Mouse (Mus musculus): ENCODE data around the gene Cpsf3.

The Cpsf3 gene

DNA sequence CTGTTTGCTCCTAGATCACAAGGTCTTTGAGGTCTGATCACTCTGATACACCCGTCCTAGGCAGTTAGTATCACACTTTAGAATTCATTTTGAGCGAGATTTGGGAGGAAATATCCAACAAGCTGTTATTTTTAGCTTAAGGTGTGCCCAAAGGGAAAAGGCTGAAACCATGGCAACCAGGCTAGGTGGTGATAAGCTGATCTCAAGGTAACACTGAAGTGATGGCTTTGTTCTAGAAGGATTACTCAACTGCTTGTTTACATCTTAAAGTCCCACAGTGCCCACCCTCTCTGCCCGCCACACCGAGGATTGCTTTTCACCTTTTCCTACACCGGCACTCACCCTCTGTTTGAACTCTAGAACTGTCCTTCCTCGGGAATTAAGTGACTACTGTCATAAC is 4.5 kb downstream of the Cpsf3 start:
- DNase-seq (ENCODE audit: low read depth, low spot score) = no peak

DNA sequence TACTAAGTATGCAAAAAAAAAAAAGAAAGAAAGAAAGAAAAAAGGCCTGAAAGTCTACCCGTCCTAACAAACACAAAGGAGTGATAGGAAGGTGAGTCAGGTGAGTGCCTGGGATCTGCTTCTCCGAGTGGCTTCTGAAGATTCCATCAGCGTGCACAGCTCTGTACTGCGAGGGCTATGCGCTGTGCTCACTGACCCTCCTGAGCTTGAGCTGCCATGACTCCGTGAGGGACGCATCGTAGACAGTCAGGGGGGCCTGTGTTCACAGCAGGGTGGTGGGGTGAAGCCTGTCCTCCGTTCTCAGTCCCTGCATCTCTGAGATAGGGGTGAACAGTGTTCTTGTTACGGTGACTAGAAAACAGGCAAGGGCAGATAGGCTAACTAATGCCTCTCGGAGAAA is 13.7 kb downstream of the Cpsf3 start:
- DNase-seq (ENCODE audit: low read depth, low spot score) = no peak

DNA sequence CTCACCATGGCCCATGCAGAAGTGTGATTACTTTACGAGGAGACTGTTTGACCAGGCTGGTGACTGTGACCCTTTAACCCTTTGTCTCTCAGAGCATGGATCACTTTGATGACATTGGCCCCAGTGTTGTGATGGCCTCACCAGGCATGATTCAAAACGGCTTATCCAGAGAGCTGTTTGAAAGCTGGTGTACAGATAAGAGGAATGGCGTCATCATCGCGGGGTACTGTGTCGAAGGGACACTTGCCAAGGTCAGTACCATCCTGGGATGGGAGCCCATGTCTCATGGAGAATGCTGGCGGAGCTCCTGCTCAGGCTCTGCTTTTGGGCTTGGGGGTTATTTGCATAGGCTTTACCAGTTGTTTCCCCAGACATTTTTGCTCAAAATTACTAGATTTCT is 16.1 kb downstream of the Cpsf3 start:
- DNase-seq (ENCODE audit: low read depth, low spot score) = no peak

DNA sequence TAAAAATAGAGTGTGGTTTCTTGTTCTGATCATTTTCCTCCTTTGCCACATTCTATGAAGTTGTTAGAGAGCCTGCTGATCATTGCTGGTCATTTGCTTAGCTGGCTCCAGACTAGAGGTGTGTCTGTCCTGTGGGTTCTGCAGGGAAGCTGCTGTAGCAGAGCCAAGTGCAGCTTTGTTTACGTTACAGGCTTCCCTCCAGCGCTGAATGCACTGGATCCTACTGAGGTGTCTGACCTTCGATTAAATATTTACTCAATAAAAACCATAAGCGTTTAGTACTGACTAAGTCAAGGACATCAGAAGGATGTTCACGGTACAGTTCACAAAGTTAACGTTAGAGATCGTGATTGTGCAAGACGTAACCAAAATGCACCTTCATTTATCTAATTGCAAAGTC is 16.7 kb downstream of the Cpsf3 start:
- DNase-seq (ENCODE audit: low read depth, low spot score) = no peak

DNA sequence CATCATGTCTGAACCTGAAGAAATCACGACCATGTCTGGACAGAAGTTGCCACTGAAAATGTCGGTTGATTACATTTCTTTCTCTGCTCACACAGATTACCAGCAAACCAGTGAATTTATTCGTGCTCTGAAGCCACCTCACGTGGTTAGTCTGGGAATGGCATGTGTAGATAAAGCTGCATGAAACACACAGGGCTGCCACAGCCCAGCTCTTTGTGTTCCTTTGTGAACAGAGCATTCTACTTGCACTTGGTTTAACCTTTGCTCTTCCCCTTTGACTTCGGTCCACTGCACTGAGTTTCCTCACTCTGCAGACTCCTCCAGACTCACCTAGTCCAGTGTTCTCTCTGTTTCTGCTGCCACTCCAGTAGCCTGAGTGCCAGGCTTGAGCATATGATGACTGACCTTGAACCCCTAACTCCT is 17.2 kb downstream of the Cpsf3 start:
- DNase-seq (ENCODE audit: low read depth, low spot score) = no peak

DNA sequence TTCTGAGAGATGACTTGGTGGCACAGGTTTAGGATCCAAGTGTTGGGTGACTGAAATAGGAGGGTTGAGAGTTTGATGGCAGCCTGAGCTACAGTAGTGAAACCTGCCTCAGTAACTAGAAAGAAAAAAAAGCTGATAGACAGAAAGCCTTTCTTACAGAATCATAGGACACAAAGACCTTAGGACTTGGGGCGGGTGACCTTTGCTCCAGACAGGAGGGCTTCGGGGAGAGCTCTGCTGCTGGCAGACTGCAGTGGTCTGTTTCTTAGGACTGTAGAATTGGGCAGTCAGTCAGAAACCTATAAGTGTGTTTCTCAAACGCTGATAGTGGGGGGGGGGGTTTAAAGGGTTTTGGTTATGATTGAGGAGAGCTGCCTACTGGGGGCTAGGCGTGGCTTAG is 20.6 kb downstream of the Cpsf3 start:
- no peak for DNase-seq (ENCODE audit: low read depth, low spot score)

DNA sequence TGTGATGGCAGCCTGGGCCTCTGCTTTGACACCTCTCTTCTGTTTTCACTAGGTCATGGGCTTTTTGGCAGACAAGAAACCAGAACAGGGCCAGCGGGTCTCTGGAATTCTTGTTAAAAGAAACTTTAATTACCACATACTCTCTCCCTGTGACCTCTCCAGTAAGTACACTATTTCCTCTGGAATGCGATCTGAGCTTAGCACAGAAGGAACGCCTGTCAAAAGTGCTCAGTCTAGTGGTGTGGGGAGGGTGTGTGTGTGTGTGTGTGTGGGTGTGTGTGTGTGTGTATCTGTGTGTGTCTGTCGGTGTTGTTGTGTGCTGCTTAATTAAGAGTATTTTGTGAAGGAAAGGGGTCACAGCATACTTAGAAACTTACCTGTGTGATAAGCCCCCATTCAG is 21.5 kb downstream of the Cpsf3 start:
- no peak for DNase-seq (ENCODE audit: low read depth, low spot score)

DNA sequence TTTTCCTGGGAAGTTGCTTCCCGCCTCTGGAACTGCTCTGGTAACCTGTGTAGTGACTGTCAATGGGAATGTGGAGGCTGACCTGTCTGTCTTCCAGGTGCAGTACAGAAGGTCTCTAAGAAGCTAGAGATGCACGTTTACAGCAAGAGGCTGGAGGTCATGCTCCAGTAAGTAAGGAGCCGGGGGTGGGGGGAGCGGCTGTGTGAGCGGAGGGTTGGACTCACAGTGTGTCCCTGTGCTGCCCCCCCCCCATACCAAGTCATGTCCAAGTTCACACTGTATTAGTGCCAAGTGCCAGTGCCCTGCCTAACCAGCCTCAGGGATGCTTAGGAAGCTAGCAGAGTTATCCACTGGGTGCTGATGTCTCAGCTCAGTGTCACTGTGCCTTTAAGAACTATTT is 27.0 kb downstream of the Cpsf3 start:
- DNase-seq (ENCODE audit: low read depth, low spot score) = no peak

DNA sequence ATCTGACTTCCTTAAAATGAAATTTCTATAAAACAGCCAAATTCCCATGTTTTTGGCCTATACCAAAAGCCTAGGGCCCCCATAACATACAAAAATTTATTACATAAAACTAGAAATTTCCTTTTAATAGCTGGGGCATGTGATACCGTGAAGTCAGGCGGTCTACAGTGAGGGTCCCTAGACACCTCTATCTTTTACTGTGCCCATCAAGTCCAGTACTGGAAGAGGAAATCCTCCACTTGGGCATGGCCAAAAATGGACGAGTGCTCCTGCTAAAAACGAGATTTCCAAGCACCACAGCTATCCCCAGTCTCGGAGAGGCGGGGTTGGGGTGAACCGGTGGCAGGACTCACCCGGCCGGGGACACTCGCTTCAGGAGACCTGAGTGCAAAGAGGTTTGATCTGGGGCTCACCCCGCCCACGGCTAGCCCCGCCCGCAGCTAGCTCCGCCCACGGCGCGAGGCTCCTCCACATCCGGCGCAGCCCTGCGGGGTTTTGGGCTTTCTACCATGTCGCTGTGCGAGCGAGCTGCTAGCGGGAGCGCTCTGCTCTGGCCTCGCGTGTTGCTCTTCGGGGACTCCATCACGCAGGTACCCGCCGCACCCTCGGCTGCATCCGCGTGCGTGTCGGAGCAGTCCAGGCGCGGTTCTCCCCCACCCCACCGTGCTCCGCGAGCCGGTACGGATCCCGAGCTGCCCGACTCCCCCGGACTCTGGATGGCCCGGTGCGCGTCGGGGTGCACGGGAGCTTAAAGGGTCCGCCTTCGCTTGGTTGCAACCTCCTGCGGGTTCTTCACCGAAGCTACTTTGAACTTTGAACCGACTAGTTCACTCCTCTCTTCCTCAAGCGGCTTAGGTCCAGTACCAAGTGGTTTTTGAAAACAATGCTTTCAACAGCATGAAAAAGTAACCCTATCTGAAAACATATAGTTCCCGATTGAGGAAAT is 31.0 kb downstream of the Cpsf3 start, which contains the start of gene Iah1:
Iah1 (plus strand) TSS at position 467 of the 946 bp plus-strand sequence.
- peak; percentile 30 for DNase-seq (ENCODE audit: low read depth, low spot score)

DNA sequence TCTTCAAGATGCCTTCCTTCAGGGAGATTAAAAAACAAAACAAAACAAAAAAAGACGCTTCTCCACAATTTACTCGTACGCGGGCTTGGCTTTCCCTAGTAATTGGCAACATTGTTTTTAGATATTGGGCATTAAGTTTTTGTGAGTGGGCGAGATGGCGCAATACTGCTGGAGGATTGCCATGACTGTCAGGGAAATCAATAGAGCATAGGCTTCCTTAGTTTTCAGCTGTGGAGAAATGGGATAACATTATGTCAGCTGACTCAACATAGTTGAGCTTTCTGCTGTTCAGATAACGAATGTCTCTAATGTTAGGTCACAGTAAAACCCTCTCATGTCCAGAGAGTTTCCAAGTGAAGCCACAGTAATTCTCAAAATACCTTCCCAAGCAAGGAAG is 31.7 kb downstream of the Cpsf3 start:
- no peak for DNase-seq (ENCODE audit: low read depth, low spot score)

DNA sequence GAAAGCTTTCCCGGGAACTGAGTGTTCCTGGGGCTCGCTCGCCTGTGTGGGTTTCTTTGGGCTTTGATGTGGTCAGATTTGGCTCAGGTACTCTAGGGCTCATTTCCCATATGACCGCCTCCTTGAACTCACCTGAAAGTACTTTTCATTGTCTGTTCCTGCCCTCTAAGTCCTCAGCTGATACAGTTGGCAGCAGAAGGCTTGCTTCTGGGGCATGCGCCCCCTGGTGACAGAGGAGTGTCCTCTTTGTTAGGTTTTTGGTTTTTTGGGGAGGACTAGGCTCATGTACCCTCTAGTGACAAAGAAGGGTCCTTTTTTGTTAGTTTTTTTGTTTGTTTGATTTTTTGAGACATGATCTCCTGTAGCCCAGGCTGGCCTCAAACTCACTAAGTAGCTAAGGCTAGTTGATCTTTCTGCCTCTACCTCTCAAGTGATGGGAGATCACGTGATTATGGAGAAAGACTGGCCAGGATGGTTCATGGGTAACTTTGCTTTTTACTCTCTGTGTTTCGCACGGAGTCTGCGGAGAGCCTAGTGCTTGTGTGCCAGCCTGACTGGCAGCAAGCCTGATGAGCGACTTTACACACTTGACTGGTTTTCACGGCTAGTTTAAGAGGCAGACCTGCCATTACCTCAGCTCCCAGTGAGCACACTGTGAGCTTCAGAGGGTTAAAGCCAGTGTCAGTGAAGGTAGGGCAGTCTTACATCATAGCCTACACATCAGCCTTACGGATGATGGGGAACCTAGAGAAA is 33.1 kb downstream of the Cpsf3 start:
- DNase-seq (ENCODE audit: low read depth, low spot score) = no peak

DNA sequence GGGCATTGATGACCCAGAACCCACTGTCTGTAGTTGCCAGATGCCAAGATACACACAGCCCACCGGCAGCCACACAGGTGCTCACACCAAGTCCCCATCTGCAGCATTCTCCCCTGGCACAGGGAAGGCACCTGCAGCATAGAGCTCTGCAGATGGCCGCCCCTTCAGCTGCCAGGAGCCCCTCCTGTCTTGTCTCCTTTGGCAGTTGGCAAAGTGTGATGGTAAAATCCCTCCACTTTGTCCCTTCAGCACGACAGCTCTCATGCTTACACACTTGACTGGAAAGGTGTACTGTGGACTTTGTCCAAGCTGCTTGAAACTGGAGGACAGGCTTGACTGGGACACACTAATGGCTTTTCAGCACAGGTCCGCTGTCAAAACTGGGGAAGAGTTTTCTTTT is 35.1 kb downstream of the Cpsf3 start:
- no peak for DNase-seq (ENCODE audit: low read depth, low spot score)

DNA sequence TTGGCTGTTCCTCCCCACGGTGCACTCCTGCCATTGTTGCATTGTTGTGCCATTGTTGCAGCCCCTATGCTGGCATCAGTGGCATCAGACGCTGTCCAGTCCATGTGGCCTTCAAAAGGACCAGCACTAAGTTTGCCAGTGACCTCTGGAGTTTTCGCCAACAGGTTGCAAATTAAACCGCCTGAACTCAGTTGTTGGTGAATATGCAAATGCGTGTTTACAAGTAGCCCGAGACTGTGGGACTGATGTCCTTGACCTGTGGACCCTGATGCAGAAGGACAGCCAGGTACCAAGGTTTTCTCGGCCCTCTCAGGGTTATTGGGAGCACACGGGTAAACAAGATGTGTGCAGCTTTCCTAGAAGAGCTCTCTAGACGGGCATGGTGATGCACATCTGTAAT is 36.0 kb downstream of the Cpsf3 start:
- DNase-seq (ENCODE audit: low read depth, low spot score) = no peak

DNA sequence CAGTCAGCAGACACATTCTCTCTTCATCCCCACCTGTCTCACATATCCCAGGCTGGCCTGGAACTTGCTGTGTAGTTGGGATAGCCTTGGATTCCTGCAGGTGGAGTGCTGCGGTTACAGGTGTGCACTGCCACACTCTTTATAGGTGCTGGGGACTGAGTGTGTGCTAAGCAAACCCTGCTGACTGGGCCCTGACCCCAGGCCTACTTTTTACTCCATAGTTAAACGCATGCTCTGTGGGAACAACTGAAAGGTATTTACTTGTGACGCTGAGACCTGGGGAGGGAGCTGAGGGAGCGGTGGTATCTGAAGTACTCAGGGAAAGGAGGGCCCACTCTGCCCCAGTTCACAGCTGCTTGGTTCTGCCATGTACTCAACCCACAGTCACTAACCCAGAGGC is 37.1 kb downstream of the Cpsf3 start:
- DNase-seq (ENCODE audit: low read depth, low spot score) = no peak

DNA sequence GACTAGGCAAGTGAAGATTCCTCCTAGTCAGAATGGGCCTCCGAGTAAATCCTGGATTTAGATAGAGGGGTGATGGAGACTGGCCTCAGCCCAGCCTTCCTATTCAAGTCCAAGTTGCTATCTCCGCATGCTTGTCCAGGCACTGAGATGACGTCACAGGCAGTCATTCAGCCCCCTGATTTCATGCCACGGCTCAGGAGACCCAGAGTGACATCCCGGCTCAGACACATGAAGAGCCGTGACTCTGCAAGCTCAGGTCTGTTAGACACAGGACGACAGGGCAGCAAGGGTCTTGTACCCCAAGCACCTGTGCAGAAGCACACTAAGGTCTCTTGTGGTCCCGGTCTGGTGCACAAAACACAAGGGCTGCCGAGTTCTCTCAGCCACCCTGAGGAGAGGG is 37.7 kb downstream of the Cpsf3 start:
- no peak for DNase-seq (ENCODE audit: low read depth, low spot score)

DNA sequence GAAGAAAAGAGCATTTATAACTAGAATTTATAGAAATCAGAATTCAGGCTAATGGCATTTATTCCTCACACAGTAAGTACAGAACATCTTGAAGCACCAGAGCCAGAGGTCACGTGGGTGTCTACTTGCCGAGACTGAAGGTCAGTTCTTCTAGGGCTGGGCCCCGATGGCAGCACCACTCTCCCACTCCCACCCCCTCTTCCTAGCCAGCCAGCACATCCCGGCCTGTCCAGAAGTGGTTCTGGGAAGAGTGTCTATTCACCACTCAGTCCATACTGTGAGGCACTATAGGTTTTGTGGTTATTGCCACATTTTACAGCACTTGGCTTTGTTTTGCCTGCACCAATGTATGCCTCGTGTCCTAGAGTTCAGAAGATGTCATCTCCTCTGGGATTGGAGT is 38.9 kb downstream of the Cpsf3 start:
- DNase-seq (ENCODE audit: low read depth, low spot score) = no peak

DNA sequence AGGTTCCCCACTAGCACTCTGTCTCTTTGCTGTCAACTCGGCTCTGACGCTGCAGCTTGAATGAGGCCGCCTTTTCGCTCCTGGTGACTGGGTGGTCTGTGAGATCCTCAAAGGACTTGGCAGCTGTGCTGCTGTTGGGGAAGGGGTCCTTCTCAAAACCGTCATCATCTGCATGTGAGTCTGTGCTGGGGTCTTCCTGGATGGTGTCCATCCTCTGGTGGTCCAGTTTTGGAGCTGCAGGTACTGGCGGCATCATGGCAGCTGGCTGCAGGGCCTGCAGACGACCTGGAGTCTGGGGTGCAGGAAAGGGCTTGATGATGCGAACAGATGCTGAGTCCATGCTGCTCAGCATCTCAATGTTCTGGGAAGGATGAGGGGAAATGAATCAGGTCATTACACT is 40.1 kb downstream of the Cpsf3 start:
- no peak for DNase-seq (ENCODE audit: low read depth, low spot score)

DNA sequence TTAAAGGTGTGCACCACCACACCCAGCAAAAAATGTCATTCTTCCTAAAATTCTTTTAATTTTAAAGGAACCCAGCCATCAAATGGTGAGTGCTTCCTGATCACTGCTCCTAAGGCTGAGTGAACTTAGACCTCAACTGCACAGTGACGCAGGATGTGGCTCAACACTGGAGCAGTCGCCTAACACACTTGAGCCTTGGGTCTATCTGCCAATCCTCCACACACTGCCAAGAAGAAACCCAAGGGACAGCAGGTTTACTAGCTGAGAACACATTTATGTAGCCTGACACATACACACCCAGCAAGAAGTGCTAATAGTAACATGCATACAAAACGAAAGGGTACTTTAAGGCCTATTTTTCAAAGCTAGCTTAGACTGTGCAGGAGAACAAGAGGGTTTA is 41.1 kb downstream of the Cpsf3 start:
- no peak for DNase-seq (ENCODE audit: low read depth, low spot score)

DNA sequence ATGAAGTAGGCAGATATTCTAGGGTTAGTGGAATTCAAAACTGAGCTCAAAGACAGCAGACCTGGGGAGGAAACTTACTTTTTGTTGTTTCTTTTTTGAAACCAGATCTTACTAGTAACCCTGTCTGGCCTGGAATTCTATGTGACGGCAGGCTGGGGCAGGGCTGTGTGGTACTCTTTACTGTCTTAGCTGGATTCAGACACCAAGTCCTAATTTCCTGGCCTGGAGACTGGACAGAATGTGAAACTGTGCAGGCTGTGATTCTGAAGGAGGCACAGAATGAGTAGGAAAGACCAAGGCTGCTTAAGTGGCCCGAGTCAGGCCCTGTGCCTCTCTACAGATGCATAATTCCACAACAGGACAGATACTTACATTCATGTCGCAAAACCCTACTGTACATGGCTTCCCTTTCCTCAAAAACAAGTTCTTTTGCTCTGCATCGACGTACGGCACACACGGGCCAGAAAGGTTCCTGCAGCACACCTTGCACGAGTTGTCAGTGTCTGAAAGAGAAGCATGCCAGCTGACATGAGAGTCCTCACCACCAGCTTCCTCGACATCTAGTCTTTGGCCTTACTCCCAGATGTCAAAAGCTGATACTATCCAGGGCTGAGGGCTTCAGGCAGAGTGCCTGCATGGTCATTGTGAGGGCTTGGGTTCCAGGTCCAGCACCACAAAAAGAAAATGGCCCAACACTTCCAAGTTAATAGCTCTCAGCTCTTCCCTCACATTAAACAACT is 44.6 kb downstream of the Cpsf3 start:
- no peak for DNase-seq (ENCODE audit: low read depth, low spot score)

DNA sequence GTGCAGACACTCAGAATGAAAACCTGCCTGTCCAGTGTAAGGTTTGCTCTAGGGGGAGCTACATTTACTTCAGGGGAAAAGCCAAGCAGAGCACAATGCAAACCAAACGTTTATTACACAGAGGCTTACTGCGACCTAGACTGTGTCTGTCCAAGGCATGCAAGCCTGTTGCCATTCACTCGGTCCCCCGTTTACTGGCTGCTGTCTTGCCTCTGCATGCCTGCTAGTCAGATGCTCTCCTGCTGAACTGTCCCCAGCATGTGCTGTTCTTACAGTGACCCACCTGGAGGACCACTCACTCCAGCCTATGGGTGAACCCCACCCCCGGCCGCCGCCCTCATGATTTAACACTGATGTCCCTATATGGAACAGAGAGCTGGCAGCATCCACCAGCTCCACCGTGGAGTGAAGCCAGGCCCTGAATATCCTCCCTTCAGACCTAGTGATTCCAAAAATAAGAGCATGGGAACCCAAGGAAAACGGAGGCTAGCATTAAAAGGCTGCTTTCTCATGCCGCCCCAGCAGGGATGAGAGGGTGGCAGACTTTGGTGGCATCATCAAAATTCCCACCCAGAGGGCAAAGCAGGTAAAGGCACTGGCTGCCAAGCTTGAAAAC is 45.9 kb downstream of the Cpsf3 start:
- no peak for DNase-seq (ENCODE audit: low read depth, low spot score)

DNA sequence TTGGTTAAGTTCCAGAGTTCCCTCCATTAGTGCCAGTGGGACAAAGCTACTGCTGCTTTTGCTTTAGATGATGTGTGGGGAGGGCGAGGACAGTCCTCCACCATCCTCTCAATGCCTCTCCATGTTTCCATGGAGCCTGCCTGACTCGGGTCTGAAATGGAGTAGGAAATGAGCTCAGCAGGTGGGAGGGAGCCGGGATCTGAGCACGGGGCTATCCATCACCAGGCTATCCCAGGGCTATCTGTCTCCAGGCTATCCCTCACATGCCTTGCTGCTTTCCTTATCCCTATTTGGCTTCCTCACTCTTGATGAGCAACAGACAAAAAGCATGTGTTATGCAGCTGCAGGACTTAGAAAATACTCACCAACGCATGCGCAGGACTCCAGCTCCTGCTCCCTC is 46.5 kb downstream of the Cpsf3 start:
- no peak for DNase-seq (ENCODE audit: low read depth, low spot score)

DNA sequence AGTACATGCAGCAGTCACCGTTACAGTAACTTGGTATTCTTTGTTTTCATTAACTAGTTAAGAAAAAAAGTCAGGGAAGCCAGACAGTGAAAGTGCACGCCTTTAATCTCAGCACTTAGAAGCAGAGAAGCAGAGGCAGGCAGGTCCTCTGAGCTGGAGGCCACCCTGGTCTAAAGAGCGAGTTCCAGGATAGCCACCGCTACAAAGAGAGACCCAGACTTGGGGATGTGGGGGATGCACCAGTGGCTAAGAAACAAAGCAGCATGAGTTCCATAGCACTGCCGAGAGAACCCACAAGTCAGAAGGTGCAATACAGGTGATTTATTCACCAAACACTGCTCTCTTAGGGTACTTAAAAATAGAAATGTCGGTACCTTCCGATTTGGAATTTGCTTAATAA is 47.8 kb downstream of the Cpsf3 start:
- DNase-seq (ENCODE audit: low read depth, low spot score) = no peak

All from brain, embryonic 18.5 days (tissue).